Mouse (Mus musculus) mouse embryonic stem cell (cell line): ENCODE data around the gene Apobec1.
"Not testable (repeated sequence)": the region's sequence is repeated elsewhere in the genome, so short reads cannot be mapped to it uniquely, and the experiment has no call there.

Experiments used
- in situ Hi-C, 2 experiments: fragments of 300-500 bp; cut with MboI; formaldehyde crosslinking; loops; 1 replicate in 1 of 2; 3 replicates in 1 of 2; pipeline ENCODE4 v1.14.3; 2019 to 2020; ENCODE audit warnings: low sequenced_read_pairs in 2 of 2, low pct_unique_long_range_greater_than_20kb in 1 of 2, mixed read lengths in 1 of 2; ENCODE audit not compliant: unreplicated experiment in 1 of 2

The Apobec1 gene

GRCm38 (mm10) chr6:122607700-122608099 is 5.5 kb upstream of the Apobec1 start:
- in situ Hi-C loops: no loop called here

GRCm38 (mm10) chr6:122606661-122607060 is 4.4 kb upstream of the Apobec1 start:
- in situ Hi-C loops: no loop called here

- in situ Hi-C loops: no loop called here
Measured at GRCm38 (mm10) chr6:122605483-122605882, 3.2 kb upstream of the Apobec1 start.

GRCm38 (mm10) chr6:122604260-122604659 is 2.0 kb upstream of the Apobec1 start:
- in situ Hi-C loops: no loop called here

GRCm38 (mm10) chr6:122602992-122603322 is 713 bp upstream of the Apobec1 start:
- in situ Hi-C loops: no loop called here

GRCm38 (mm10) chr6:122601615-122602014 is 629 bp downstream of the Apobec1 start:
- in situ Hi-C loops: no loop called here

GRCm38 (mm10) chr6:122601031-122601430 is 1.2 kb downstream of the Apobec1 start:
- in situ Hi-C loops: no loop called here

- in situ Hi-C loops: no loop called here
Measured at GRCm38 (mm10) chr6:122600066-122600646, 2.1 kb downstream of the Apobec1 start.

GRCm38 (mm10) chr6:122599054-122599737 is 3.0 kb downstream of the Apobec1 start:
- in situ Hi-C loops: no loop called here

- in situ Hi-C loops: no loop called here
Measured at GRCm38 (mm10) chr6:122598436-122598835, 3.8 kb downstream of the Apobec1 start.

GRCm38 (mm10) chr6:122598014-122598413 is 4.2 kb downstream of the Apobec1 start:
- in situ Hi-C loops: no loop called here

GRCm38 (mm10) chr6:122596608-122597007 is 5.6 kb downstream of the Apobec1 start:
- in situ Hi-C loops: no loop called here

- in situ Hi-C loops: no loop called here
Measured at GRCm38 (mm10) chr6:122595637-122596036, 6.6 kb downstream of the Apobec1 start.

GRCm38 (mm10) chr6:122592905-122593304 is 9.3 kb downstream of the Apobec1 start:
- in situ Hi-C loops: no loop called here

- in situ Hi-C loops: no loop called here
Measured at GRCm38 (mm10) chr6:122591027-122591758, 11.1 kb downstream of the Apobec1 start.

GRCm38 (mm10) chr6:122579086-122579485 is 23.2 kb downstream of the Apobec1 start:
- in situ Hi-C loops: no loop called here

GRCm38 (mm10) chr6:122577030-122577429 is 25.2 kb downstream of the Apobec1 start:
- in situ Hi-C loops: no loop called here

- in situ Hi-C loops: not testable (repeated sequence)
Measured at GRCm38 (mm10) chr6:122575037-122575436, 27.2 kb downstream of the Apobec1 start.

- in situ Hi-C loops: no loop called here
Measured at GRCm38 (mm10) chr6:122571617-122571959, 30.7 kb downstream of the Apobec1 start.
